Mouse (Mus musculus) C2C12 (cell line): ENCODE measurements around the gene Slc34a2.

ENCODE experiments used
- CTCF ChIP-seq: IDR thresholded peaks from one replicate; pipeline ENCODE4 v1.5.1; 2011; ENCODE audit not compliant: control insufficient read depth, insufficient read depth, insufficient read length
- FOSL1 ChIP-seq: IDR thresholded peaks from one replicate; pipeline ENCODE4 v1.8.0; 2011; ENCODE audit warnings: mild to moderate bottlenecking, low read length; ENCODE audit not compliant: poor library complexity, insufficient read depth, severe bottlenecking
- MYOG ChIP-seq: IDR thresholded peaks from one replicate; pipeline ENCODE4 v1.6.1; 2011; ENCODE audit not compliant: control insufficient read depth, insufficient read length; ENCODE audit errors: extremely low read depth
- USF1 ChIP-seq: IDR thresholded peaks from one replicate; pipeline ENCODE4 v1.6.1; 2011; ENCODE audit warnings: low read depth, mild to moderate bottlenecking, control low read depth, moderate library complexity

DNA sequence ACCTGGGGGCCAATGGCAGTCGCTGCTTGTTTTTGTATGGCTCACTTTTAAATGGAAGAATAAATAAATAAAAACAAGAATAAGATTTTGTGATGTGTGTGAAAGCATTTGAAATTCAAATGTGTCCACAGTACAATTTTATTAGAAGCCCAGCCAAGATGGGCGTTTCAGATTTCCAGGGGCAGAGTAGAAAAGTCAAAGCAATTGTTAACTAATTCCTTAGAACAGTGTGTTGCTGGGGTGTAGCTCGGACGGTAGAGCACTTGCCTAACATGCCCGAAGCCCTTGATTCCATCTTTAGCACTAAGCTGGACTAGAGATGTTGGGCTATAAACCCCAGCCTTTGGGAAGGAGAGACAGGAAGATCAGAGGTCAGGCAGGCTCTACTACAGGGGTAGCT, 73.2 kb downstream of the Slc34a2 start:
- TF ChIP-seq CTCF (no peak), MYOG (no peak), USF1 (no peak), FOSL1 (no peak)
